Mouse (Mus musculus) neutrophil, adult 5-6 weeks (primary cell): Measurements from ENCODE around the gene Ece1. TPM values are rescaled to one million over a fixed set of nuclear protein-coding genes. Genes with fewer than 3 reads are reported as not detected.
"Not testable (repeated sequence)": the region's sequence is repeated elsewhere in the genome, so short reads cannot be mapped to it uniquely, and the experiment has no call there.

Source experiments
- ATAC-seq: fragments of 151-379, 151-347 bp; 2 replicates; pipeline ENCODE4 v1.8.0; 2017; ENCODE audit warnings: mild to moderate bottlenecking, moderate TSS enrichment; ENCODE audit not compliant: insufficient number of reproducible peaks, poor library complexity, low FRiP score, severe bottlenecking; ENCODE audit errors: extremely low read depth
- total RNA-seq: library from RNA; stranded (forward); fragments of 200-1000 nt; gene quantifications from 2 replicates; pipeline ENCODE4 v1.2.3, GENCODE M21; 2017

Ece1 gene
- 5.7 and 5.9 TPM in 2 replicates for total RNA-seq

GRCm38 (mm10) chr4:137862019-137862418 is at the start of gene Ece1:
Gene Ece1 (plus strand): TSS chr4:137862237.
- peak; percentile 62 for ATAC-seq

DNA sequence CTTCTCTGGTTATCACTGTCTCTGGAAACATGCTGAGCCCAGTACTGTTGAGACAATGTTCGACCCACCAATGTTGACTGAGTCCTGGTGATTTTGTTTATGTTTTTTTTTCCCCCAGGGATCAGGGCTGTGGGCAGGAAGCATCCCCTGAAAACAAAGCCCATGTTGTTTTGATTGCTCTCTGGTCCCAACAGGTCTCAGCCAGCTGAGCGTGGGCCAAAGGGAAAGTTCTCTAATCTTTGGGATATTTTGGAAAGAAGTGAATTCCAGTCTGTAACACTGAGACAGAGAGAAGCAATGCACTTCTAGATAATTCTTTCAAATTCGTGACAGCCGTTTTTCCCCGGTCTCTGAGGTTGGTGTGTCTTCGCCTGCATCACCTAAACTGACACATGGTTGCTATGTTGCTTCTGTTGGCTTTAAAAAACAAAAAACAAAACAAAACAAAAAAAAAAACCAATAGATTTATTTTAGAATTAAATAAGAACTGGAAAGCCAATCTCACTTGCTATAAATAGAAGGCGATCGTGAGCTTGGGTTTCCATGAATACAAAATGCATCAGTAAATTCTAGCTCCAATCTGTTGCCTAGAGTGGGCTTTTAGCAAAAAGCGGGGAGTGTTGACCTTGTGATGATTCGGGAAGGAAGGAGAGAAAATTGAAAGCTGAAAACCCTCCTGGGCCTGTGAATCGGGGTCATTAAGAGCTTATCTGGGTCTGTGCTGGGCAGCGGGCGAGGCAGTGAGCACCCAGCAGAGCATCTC is 48.9 kb upstream of the Ece1 start:
- no peak for ATAC-seq

DNA sequence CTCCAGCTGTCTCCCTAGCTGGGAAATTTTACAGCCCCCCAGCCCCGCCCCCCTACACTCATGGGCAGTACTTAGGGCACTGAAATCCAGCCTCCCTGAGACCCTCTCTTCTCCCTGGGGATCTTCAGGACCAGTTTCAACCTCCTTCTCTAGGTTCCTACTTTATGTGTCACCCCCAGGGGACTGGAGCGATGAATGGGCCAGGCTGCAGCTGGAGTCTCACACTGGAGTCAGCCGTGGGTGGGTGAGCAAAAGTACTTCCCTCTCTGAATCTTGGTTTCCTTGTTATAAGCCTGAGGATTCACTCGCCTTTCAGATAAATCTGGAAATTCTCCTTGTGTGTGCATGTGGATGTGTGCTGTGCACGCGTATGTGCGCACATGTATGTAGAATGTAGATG is 47.9 kb upstream of the Ece1 start:
- no peak for ATAC-seq

DNA sequence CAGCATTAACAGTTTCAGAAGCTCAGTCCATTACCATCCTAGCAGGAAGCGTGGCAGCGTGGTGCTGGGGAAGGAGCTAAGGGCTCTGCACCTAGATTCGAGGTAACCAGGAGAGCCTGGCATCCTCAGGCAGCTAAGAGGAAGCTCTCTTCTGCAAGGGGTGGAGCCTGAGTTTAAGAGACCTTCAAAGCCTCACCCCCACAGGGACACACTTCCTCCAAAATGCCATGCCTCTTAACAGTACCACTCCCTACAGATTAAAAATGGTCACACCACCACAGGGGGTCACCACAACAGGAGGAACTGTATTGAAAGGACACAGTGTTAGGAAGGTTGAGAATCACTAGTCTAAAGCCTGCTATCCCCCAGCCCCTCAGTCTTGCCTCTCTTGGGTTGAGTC is 46.6 kb upstream of the Ece1 start:
- no peak for ATAC-seq

DNA sequence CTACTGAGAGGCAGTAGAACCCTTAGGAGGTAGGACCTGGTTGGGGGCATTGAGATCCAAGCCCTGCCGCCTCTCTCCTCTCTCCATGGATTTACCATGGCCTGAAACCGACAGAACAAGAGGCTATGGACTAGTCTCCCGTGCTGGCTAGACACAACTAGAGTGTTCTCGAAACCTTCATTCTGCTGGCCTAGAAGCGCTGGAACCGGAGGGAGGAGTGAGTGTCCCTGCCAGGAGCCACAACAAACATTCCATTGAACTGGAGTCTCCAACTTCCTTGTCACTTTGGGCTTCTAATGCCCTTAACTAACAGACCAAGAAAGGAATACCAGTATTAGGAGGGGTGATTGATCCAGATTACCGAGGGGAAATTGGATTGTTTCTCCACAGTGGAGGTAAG is 45.8 kb upstream of the Ece1 start:
- ATAC-seq: no peak

DNA sequence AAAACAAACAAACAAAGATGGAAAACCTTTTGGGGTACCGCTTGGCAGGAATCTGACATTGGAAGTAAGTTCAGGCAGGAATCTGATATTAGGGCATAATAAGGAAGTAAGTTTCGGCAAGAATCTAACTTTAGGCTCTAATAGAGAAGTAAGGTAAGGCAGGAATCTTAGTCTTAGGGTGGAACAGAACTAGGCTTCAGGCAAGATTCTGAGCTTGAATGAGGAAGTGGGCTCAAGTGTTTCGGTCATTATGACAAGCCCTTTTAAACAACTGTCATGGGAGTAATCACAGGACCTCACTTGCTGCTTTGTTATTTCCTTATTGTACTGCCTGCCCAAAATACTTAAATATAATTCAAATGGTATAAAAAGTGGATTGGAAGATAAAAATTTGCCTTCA is 43.7 kb upstream of the Ece1 start:
- ATAC-seq: no peak

GRCm38 (mm10) chr4:137819487-137819886 is 42.5 kb upstream of the Ece1 start:
- no peak for ATAC-seq

GRCm38 (mm10) chr4:137820721-137821120 is 41.3 kb upstream of the Ece1 start:
- no peak for ATAC-seq

GRCm38 (mm10) chr4:137822537-137822936 is 39.5 kb upstream of the Ece1 start:
- ATAC-seq: no peak

DNA sequence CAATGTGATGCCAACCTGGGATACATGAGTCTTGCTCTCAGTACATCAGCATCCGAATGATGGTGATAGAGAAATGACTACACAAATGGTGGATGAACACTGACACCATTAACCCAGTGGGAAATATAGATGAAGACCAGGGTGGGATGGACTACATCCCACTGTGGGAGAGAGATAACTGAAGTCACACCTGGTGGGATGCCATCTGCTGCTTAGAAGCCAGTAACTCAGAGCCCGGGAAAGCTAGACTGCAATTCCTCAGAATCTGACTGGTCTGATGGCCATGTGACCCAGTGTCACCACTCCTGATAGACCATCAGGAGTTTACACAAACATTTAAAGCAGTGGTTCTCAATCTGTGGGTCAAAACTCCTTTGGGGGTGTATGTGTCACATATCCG is 38.5 kb upstream of the Ece1 start:
- ATAC-seq: no peak

DNA sequence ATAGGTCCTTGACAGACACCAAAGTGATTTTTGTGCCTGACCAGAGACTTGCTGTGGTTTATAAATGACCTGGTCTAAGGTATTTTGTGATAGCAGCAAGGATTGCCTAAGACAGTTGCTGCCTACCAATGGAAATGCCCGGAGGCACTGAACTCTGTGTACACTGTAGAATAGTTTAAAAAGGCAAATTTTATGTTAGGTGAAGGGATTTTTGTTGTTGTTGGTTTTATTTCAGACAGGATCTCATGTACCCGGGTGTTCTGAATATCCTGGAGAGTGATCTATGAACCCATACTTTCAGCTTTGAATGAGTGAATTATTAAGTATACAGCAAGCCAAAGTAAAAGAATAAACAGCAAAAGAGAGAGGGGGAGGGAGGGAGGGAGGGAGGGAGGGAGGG is 37.2 kb upstream of the Ece1 start:
- no peak for ATAC-seq

GRCm38 (mm10) chr4:137830380-137830779 is 31.7 kb upstream of the Ece1 start:
- ATAC-seq: 0 out of 2 replicates have a peak, but pooled peaks have one; percentile 6

DNA sequence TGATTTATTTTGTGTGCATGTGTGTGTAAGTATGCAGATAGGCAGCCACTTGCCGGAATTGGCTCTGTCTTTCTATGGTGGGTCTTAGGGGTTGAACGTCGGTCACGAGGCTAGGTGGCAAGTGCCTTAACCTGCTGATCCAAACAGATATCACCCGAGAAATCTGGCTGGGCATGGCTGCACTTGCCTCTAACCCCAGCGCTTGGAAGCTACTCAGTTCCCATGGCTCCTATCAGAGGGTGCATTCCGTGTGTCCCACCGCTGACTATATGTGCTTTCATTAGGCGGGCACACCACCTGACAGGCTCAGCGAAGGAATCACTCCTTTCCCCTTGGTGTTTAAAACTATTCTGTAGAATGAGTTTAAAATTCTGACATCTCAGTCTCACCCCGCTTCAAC is 30.4 kb upstream of the Ece1 start:
- ATAC-seq: no peak

- 0 out of 2 replicates have a peak, but pooled peaks have one; percentile 44 for ATAC-seq
Observed at GRCm38 (mm10) chr4:137835624-137836337, 26.3 kb upstream of the Ece1 start.

GRCm38 (mm10) chr4:137836741-137837140 is 25.3 kb upstream of the Ece1 start:
- no peak for ATAC-seq

DNA sequence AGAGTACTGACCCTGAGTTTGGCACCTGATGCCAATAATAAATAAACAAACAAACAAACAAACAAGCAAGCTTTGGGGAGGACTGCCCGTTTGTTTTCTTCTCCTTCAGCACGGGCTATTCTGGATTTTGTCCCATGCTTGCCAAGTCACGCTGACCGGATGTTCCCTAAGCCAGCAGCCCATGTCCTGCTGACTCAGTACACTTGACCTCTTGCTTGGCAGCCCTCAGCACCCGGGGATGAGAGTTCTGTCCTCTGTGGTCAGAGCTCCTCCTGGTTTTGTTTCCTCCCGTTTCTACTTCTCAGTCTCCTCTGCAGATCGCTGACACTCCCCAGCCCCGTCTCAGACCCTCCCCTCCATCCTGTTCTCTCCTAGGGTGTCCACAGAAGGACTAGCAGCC is 24.2 kb upstream of the Ece1 start:
- no peak for ATAC-seq

GRCm38 (mm10) chr4:137838791-137839190 is 23.2 kb upstream of the Ece1 start:
- ATAC-seq: no peak

- no peak for ATAC-seq
Observed at GRCm38 (mm10) chr4:137839452-137839851, 22.6 kb upstream of the Ece1 start.

- 0 out of 2 replicates have a peak, but pooled peaks have one; percentile 33 for ATAC-seq
Observed at GRCm38 (mm10) chr4:137844656-137845055, 17.4 kb upstream of the Ece1 start.

DNA sequence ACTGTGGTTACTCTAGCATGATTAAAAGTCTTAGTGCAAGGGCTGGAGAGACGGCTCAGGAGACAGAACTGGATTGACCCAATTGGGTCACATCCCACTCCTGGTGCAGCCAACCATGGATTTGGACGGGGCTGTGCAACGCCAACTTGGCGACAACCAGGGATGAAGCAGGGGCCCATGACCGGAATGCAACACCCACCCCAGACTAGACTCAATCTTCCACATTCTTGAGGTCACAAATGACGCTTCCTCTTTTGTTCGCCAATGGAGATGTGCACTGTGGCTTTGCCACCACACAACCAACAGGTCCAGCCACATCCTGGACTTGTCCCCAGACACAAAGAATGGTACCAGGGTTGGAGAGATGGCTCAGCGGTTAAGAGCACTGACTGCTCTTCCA is 14.4 kb upstream of the Ece1 start:
- ATAC-seq: not testable (repeated sequence)
